Mouse (Mus musculus) lung, embryonic 16.5 days (tissue): Measurements from ENCODE around the gene Psmg3. TPM values are rescaled to one million over a fixed set of nuclear protein-coding genes. Genes with fewer than 3 reads are reported as not detected.

Experiments used
- ATAC-seq: fragments of 200-750 bp; cut with Nextera tagmentation; 2 replicates; pipeline ENCODE4 v1.8.0; 2017; ENCODE audit warnings: low read depth, mild to moderate bottlenecking, moderate library complexity
- H3K27ac ChIP-seq: fragments of 300-500 bp; sonication (generic); 2 replicates; pipeline ENCODE4 v1.5.1; 2014; ENCODE audit warnings: mild to moderate bottlenecking, control low read depth, low read length
- H3K27me3 ChIP-seq: fragments of 300-500 bp; sonication (generic); 2 replicates; pipeline ENCODE4 v1.6.1; 2014; ENCODE audit warnings: low read depth, low read length, mixed read lengths; ENCODE audit not compliant: control insufficient read depth, insufficient read depth
- H3K36me3 ChIP-seq: fragments of 300-500 bp; sonication (generic); 2 replicates; pipeline ENCODE4 v1.6.1; 2014; ENCODE audit warnings: low read length; ENCODE audit not compliant: control insufficient read depth, insufficient read depth
- H3K4me1 ChIP-seq: fragments of 300-500 bp; sonication (generic); replicated peaks from 2 replicates; pipeline ENCODE4 v1.6.1; 2014; ENCODE audit warnings: low read length, mixed read lengths; ENCODE audit not compliant: control insufficient read depth, insufficient read depth
- H3K4me2 ChIP-seq: fragments of 300-500 bp; sonication (generic); 2 replicates; pipeline ENCODE4 v1.6.1; 2014; ENCODE audit warnings: low read depth, low read length, control low read depth
- H3K4me3 ChIP-seq: fragments of 300-500 bp; sonication (generic); 2 replicates; pipeline ENCODE4 v1.5.1; 2014; ENCODE audit warnings: mild to moderate bottlenecking, low read length, control low read depth
- H3K9ac ChIP-seq: fragments of 300-500 bp; sonication (generic); 2 replicates; pipeline ENCODE4 v1.6.1; 2014; ENCODE audit warnings: low read length, control low read depth
- H3K9me3 ChIP-seq: fragments of 300-500 bp; sonication (generic); 2 replicates; pipeline ENCODE4 v1.6.1; 2016; ENCODE audit warnings: low read length; ENCODE audit not compliant: control insufficient read depth
- WGBS: fragments of 180-500 bp; shearing (Covaris S2); extraction: QIAGEN DNeasy Blood & Tissue Kit; methylation state at CpG from one replicate; pipeline ENCODE4 v1.1.7; 2014; 5-methylcytosine and 5-hydroxymethylcytosine counted together
- polyA plus RNA-seq: library from polyadenylated mRNA; unstranded; fragments of >200 nt; fragmentation: Nextera tagmentation; extraction: Ambion mirVana; gene quantifications from 2 replicates; pipeline ENCODE4 v1.2.1, GENCODE M21; 2015

Gene Psmg3
- polyA plus RNA-seq, 1 experiment from 2014 or later: 69.5 TPM

DNA sequence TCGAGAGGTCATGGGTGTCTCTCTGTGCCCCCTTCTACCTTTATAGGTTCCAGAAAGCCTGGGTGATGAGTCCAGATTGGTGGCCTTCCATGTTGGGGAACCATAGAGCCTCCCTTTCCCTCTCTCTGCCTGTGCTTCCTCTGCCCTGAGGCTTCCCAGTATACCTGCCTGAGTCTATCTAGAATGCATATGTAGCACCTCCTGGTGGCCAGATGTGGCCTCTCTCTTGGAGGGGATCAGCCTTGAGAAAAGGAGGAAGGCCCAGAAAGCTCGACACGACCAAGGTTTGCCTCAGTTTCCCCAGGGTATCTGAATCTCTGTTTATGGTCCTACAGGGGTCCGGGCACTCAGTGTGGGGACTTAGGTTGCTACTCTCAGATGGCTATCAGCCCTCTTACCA is 7.9 kb downstream of the Psmg3 start:
- no peak overlapping the region for H3K4me3 ChIP-seq
- H3K36me3 ChIP-seq: peaks cover 15% of the 10 kb centered on the region
- H3K4me2 ChIP-seq: no peak overlapping the region
- no peak overlapping the region for H3K9ac ChIP-seq
- H3K9me3 ChIP-seq: no peaks in the 10 kb centered on the region
- ATAC-seq: no peak
- WGBS: 44% methylated on average over 4 of the region's 4 CpGs
- H3K27me3 ChIP-seq: 0 out of 2 replicates have a peak, but pooled peaks cover 2% of the 10 kb centered on the region
- peaks cover 3% of the 10 kb centered on the region; the same call in 1 of the 2 replicates for H3K4me1 ChIP-seq
- no peak overlapping the region for H3K27ac ChIP-seq

- WGBS: 77% methylated on average over 3 of the region's 3 CpGs
- ATAC-seq: no peak
These were observed 8.6 kb downstream of the Psmg3 start for GRCm38 (mm10) chr5:139818056-139818455.

GRCm38 (mm10) chr5:139817292-139817691 is 9.4 kb downstream of the Psmg3 start:
- peaks cover 10% of the 10 kb centered on the region for H3K27me3 ChIP-seq
- H3K9ac ChIP-seq: no peak overlapping the region
- H3K27ac ChIP-seq: no peak overlapping the region
- 0% methylated on average over 1 of the region's 1 CpGs for WGBS
- H3K4me1 ChIP-seq: peaks cover 3% of the 10 kb centered on the region; the same call in 1 of the 2 replicates
- no peak for ATAC-seq
- peaks cover 4% of the 10 kb centered on the region for H3K36me3 ChIP-seq
- no peak overlapping the region for H3K4me2 ChIP-seq
- no peaks in the 10 kb centered on the region for H3K9me3 ChIP-seq
- H3K4me3 ChIP-seq: no peak overlapping the region

More at GRCm38 (mm10) chr5:139818056-139818455, 8.6 kb downstream of the Psmg3 start:
- Histone ChIP-seq H3K27me3 (peaks cover 3% of the 10 kb centered on the region; the same call in 1 of the 2 replicates), H3K27ac (no peak overlapping the region), H3K9me3 (no peaks in the 10 kb centered on the region), H3K4me1 (peaks cover 3% of the 10 kb centered on the region; the same call in 1 of the 2 replicates), H3K36me3 (peaks cover 11% of the 10 kb centered on the region), H3K4me2 (no peak overlapping the region), H3K9ac (no peak overlapping the region), H3K4me3 (no peak overlapping the region)

DNA sequence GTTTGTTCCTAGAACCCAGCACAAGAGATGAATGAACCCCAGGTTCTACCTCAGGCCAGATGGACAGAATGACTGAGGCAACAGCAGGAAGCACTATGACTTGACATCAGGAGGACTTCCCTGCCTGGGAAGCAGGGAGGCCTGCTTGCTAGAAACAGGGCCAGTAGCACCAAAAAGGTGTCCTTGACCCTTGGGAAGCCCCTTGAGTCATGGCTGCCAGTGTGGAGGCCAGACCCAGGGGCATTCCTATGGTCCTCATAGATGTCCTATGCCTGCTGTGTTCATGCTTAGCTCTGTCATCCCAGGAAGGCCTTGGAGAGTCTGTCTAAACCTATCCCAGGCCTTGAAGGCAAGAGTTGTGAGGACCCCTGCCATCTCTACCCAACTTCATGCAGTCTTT is 10.2 kb downstream of the Psmg3 start:
- H3K4me2 ChIP-seq: no peak overlapping the region
- no peak overlapping the region for H3K4me3 ChIP-seq
- no peak overlapping the region; the same call in 1 of the 2 replicates for H3K27ac ChIP-seq
- H3K4me1 ChIP-seq: peaks cover 3% of the 10 kb centered on the region; the same call in 1 of the 2 replicates
- no peaks in the 10 kb centered on the region for H3K36me3 ChIP-seq
- no peaks in the 10 kb centered on the region for H3K9me3 ChIP-seq
- peaks cover 10% of the 10 kb centered on the region for H3K27me3 ChIP-seq
- no peak overlapping the region for H3K9ac ChIP-seq
- ATAC-seq: no peak

DNA sequence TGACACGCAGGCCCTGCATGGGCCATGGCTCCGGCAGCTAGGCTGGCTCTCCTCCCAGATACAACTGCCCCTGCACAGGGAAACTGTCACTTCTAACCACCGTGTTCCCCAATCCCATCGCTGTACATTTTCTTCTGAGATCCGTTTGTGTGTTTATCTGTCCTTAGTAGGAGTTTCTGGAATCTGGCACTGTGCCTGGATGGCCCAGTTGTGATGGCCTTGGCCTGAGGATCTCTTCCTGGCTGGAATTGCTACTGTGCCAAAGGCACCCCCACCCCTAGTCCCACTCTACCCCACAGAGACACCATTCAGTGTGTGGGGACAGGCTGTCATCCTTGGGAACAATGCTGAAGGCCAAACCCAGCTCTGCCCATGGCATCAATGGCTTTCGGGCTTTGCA is 10.7 kb downstream of the Psmg3 start:
- Histone ChIP-seq H3K4me2 (no peak overlapping the region), H3K27ac (no peak overlapping the region; the same call in 1 of the 2 replicates), H3K4me1 (peaks cover 3% of the 10 kb centered on the region; the same call in 1 of the 2 replicates), H3K4me3 (no peak overlapping the region), H3K9me3 (no peaks in the 10 kb centered on the region), H3K27me3 (peaks cover 10% of the 10 kb centered on the region), H3K36me3 (no peaks in the 10 kb centered on the region), H3K9ac (no peak overlapping the region)
- WGBS: 46% methylated on average over 6 of the region's 6 CpGs
- 0 out of 2 replicates have a peak, but pooled peaks have one; percentile 30 for ATAC-seq

GRCm38 (mm10) chr5:139813963-139814381 is 12.7 kb downstream of the Psmg3 start:
- Histone ChIP-seq H3K4me2 (peak overlapping the region; percentile 44), H3K27ac (peak overlapping the region; percentile 62), H3K9me3 (no peaks in the 10 kb centered on the region), H3K4me1 (peaks cover 3% of the 10 kb centered on the region; the same call in 1 of the 2 replicates), H3K4me3 (peak overlapping the region; percentile 47), H3K27me3 (peaks cover 10% of the 10 kb centered on the region), H3K36me3 (peaks cover 3% of the 10 kb centered on the region; the same call in 1 of the 2 replicates), H3K9ac (peak overlapping the region; percentile 75)
- 3% methylated on average over 13 of the region's 13 CpGs for WGBS
- ATAC-seq: peak; percentile 81

DNA sequence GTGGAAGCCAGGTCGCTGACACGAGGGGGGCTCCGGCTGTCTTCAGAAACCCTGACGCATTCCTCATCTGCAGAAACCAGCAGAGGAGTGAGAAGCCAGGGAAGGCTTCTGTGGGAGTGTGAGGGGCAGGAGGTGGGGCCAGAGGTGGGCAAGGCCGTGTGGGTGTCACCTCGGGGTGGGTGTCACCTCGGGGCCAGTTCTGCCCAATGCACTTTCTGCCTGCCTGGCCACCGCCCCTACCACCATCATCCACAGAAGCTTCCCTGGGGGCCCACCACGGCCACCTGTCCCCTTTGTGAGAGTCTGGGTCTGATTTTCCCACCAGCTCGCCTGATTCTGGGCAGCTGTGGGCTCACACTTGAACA is 13.6 kb downstream of the Psmg3 start:
- Histone ChIP-seq H3K4me3 (peak overlapping the region; percentile 47), H3K9me3 (no peaks in the 10 kb centered on the region), H3K27me3 (peaks cover 10% of the 10 kb centered on the region), H3K27ac (no peak overlapping the region), H3K9ac (peak overlapping the region; percentile 75), H3K36me3 (peaks cover 3% of the 10 kb centered on the region; the same call in 1 of the 2 replicates), H3K4me1 (peaks cover 3% of the 10 kb centered on the region; the same call in 1 of the 2 replicates), H3K4me2 (peak overlapping the region; percentile 44)
- WGBS: 23% methylated on average over 10 of the region's 10 CpGs
- no peak for ATAC-seq

DNA sequence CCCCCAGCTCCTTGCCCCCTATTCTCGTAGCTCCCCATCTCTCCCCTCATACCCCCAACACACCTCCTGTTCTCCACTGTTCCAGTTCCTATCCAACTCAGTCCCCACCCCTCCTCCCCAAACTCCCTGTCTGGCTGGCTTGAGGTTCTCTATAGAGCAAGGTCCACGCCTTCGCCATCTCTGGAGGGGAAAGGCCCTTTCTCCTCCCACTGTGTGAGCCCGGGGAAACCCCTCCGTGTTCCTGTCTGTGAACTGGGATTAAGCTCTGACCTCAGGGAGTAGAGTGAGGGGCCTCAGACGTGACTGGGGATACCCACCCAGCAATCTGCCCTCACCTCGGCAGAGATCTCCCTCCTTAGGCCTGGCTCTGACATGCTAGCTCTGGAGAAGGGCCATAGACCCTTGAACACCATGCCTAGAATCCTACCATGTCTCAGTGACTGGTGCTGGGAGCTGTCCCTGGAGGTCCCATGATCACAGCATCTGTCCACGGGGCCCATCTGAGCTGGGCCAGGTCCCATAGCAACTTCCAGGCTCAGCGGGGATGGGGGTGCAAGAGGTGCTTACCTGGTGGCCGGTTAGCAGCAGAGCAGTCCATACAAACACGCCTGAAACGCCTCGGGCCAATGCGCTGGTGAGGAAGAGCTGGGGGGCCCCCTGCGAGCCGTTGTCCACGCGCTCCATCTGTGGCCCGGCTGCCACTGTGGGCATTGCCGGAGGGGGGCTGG is 14.1 kb downstream of the Psmg3 start:
- Histone ChIP-seq H3K27me3 (peaks cover 10% of the 10 kb centered on the region), H3K9ac (peak overlapping the region; percentile 75), H3K4me2 (no peak overlapping the region; the same call in 1 of the 2 replicates), H3K27ac (no peak overlapping the region), H3K4me3 (no peak overlapping the region), H3K4me1 (peaks cover 3% of the 10 kb centered on the region; the same call in 1 of the 2 replicates), H3K9me3 (no peaks in the 10 kb centered on the region), H3K36me3 (peaks cover 3% of the 10 kb centered on the region; the same call in 1 of the 2 replicates)
- 52% methylated on average over 20 of the region's 20 CpGs for WGBS
- no peak for ATAC-seq

DNA sequence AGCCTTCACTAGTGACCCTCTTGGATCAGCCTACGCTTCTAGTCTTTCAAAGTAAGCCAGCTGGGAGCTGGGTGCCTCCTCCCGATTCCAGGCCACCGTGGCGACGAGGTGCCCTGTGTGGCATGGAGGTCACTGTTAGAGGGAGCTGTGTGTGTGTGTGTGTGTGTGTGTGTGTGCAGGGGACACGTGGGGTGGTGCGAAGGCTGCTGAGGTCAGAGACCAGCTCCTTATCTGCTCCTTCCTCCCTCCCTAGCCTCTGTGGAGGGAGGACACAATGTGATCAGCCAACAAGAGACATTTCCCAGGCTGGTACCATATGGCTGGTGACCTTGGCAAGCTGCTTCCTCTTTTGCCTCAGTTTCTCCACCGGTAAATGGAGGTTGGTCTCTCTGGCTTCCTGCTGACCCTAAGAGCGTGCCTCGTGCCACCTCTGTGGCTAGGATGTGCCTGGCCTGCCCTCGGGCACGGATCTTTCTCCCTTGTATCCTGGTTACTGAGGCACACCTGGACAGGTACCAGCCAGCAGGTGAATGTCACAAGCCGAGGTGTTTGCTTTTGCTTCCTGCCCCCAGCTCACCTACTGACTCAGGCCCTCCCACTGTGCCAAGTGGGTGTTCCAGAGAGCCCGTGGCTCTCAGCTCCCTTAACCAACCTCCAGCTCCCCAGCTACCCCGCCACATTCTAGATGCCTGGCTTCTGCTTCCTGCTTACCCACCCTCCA is 14.8 kb downstream of the Psmg3 start:
- peaks cover 10% of the 10 kb centered on the region for H3K27me3 ChIP-seq
- peaks cover 3% of the 10 kb centered on the region; the same call in 1 of the 2 replicates for H3K36me3 ChIP-seq
- WGBS: 76% methylated on average over 15 of the region's 15 CpGs
- no peak overlapping the region for H3K4me2 ChIP-seq
- H3K9ac ChIP-seq: no peak overlapping the region
- H3K27ac ChIP-seq: no peak overlapping the region
- peaks cover 3% of the 10 kb centered on the region; the same call in 1 of the 2 replicates for H3K4me1 ChIP-seq
- ATAC-seq: no peak
- no peaks in the 10 kb centered on the region for H3K9me3 ChIP-seq
- no peak overlapping the region for H3K4me3 ChIP-seq
